Mouse (Mus musculus): Measurements from ENCODE around the gene Klhl6.
"Not testable (repeated sequence)": the region's sequence is repeated elsewhere in the genome, so short reads cannot be mapped to it uniquely, and the experiment has no call there.

DNA sequence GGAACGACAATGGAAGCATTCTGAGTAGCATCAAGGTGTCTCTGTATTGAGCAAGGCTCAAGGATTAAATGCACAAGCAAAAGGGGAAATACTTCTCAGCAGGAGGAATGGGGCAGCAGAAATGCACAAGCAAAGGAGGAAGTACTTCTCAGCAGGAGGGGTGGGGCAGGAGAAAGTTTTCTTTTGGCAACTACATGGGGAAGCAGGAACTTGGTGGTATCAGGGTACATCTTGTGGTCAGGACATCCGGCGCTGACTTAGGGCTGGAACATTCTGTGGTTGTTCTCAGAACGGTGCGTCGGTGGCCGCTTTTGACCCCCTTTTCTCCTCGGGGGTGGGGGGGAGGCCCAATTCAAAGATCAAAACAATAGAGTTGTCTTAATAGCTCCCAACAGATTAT is 17.4 kb upstream of the Klhl6 start:
- not testable (repeated sequence) for TF ChIP-seq CTCF (conservative IDR thresholded peaks at IDR 0.05; ENCODE audit: low read length); POU5F1 (IDR thresholded peaks at IDR 0.05; ENCODE audit: borderline replicate concordance, low read length); NANOG (IDR thresholded peaks at IDR 0.05; ENCODE audit: borderline replicate concordance, low read length)

Measured in E14TG2a.4 (cell line).